Mouse (Mus musculus): Measurements from ENCODE around the gene Rhof. TPM values are rescaled to one million over a fixed set of nuclear protein-coding genes. Genes with fewer than 3 reads are reported as not detected.
A peak's percentile ranks its signal among the peaks of the same experiment; 100 is the strongest.

Rhof gene
- total RNA-seq, 4 experiments from 2014 or later: 47.7 to 50.4 (median 48.3) TPM

DNA sequence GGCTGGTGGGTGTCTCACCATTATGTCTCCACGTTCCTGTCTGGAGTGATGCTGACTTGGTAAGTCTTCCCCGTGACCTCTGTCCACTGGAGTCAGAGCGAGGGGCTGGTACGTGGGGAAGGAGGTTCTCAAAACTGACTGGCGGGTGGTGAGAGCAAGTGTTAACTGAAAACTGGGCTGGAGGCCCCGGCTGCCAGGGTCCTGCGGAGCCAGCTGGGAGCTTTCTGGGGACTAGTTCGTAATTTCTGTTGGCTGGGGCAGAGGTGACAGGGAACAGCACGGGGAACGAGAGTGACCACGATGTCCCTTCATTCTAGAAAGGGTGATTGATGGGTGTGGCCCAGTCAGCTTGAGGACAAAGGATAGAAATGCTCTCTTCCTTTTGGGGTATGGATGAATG is 18.4 kb downstream of the Rhof start:
- no peak for DNase-seq (ENCODE audit: low spot score in 2 of 2)

- DNase-seq (ENCODE audit: low spot score in 2 of 2): no peak
Observed at GRCm38 (mm10) chr5:123110296-123110721, 22.2 kb downstream of the Rhof start.

DNA sequence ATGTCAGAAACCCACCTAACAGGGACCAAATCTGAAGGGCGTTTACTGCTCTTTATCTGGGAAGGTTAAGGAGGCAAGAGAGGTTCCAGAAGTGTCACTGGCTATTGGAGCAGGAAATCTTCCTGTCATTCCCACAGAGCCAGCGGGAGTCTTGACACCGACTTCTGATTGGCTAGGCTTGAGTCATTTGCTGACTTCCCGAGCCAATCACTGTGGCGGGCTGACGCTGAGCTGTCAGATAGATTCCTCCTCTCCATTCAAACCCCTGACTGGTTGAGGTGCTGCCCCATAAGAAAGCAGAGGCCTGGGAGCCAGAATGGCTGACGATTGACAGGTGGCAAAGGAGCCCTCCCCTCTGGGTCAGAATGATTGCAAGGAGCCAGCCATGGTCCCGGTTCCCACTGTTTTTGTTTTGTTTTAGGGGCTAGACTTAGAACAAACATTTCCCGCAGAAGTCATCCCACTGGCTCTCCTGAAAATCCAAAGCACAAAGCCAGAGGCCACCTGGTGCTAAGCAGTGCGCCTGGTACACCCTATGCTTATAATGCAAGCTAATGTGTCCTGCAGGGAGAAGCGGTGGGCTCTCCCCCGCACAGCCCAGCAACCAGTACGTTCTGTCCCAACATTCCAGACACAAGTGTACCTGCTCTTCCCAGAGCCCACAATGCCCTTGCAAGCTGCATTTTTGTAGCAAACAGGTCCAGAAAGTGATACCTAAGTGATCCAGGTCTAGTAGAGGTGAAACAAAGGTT is 22.9 kb downstream of the Rhof start:
- no peak for DNase-seq (ENCODE audit: low spot score in 2 of 2)

DNA sequence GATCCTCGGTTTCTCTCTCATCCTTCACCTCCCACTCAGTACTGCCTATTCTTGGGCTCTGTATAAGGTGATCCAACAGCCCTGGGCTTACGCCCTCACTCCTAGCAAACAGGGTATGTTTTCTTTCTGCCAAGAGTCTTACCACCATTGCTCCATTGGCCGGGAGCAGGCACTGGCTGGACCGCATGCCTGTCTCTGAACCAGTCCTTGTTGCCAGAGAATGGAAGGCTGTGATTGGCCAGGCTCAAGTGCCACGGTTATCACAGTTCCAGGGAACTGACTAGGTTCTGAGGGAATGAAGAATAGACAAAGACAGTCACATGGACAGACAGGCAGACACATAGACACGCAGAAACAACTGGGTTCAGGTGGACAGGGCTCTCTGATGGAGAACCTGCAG is 27.7 kb downstream of the Rhof start:
- no peak for DNase-seq (ENCODE audit: low spot score in 2 of 2)

GRCm38 (mm10) chr5:123103556-123103955 is 28.9 kb downstream of the Rhof start:
- DNase-seq (ENCODE audit: low spot score in 2 of 2): no peak

- DNase-seq (ENCODE audit: low spot score in 2 of 2): no peak
Observed at GRCm38 (mm10) chr5:123102376-123102775, 30.1 kb downstream of the Rhof start.

DNA sequence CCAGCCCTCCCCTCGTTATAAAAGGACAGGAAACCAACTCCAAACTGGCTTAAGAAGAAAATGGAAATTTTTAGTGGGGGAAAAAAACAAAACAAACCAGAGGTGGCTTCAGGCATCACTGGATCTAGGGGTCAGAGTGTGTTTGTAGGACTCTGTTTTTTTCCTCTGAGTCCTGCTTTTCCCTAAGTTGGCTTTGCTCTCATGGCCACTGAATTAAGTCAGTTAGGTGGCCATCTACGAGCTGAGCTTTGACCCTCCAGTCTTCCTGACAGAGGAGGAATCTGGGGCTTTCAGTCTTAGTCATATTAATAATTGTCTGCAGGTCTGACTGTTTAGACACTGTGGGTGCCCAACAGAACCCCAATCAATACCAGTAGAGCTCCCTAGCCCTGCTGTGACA is 34.0 kb downstream of the Rhof start:
- DNase-seq (ENCODE audit: low spot score in 2 of 2): no peak

- no peak for DNase-seq (ENCODE audit: low spot score in 2 of 2)
Observed at GRCm38 (mm10) chr5:123096299-123096698, 36.2 kb downstream of the Rhof start.

DNA sequence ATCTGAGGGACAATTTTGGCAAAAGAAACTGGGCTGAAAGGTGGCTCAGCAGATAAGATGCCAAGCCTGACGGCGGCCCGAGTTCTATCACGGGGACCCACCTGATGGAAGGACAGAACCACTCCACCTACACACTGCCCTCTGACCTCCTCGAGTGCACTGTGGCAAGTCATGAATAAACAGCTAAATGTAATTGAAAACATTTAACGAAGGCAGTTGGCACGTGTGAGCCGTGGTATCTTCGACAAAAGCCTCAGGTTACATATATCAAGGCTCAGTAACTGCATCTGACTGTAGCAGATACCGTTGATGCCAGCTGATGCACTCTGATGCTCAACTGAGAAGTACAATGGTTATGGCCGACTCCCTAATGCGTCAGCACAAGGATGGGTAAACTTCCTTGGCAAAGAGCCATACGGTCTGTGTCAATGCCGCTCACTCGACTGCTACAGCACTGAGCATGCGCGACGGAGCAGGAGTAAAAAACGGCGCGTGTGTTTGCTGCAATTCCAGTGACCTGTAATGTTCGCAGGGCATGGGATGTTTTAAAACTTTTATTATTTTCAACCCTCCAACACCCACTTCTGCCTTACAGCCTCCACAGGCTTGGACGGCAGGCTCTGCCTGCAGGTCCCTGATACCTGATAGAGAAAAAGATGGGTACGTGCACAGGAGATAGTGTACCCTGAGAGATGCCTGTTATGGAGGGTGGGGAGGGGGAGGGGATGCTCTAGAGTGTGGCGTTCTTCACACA is 38.1 kb downstream of the Rhof start:
- DNase-seq (ENCODE audit: low spot score in 2 of 2): no peak

- DNase-seq (ENCODE audit: low spot score in 2 of 2): no peak
Observed at GRCm38 (mm10) chr5:123093077-123093633, 39.3 kb downstream of the Rhof start.

GRCm38 (mm10) chr5:123090560-123091306 is 41.8 kb downstream of the Rhof start:
- no peak for DNase-seq (ENCODE audit: low spot score in 2 of 2)

- no peak for DNase-seq (ENCODE audit: low spot score in 2 of 2)
Observed at GRCm38 (mm10) chr5:123088784-123089183, 43.7 kb downstream of the Rhof start.

DNA sequence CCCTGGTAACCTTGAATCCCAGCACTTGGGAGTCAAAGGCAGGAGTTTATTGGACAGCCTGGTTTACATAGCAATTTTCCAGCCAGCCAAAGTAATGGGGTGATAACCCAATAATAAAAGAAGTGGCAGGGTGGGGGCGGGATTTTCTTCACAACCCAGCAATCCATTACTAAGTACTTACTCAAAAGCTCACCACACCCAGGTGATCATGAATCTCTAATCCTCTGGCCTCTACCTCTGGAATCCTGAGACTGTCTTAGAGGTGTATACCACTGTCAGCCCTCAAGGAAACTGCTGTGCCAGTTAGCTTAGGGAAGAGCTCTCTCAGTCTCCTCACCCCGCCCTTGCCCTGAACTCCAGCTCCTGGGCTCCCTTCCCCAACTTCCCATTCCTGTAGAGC is 46.0 kb downstream of the Rhof start:
- DNase-seq (ENCODE audit: low spot score in 2 of 2): no peak

DNA sequence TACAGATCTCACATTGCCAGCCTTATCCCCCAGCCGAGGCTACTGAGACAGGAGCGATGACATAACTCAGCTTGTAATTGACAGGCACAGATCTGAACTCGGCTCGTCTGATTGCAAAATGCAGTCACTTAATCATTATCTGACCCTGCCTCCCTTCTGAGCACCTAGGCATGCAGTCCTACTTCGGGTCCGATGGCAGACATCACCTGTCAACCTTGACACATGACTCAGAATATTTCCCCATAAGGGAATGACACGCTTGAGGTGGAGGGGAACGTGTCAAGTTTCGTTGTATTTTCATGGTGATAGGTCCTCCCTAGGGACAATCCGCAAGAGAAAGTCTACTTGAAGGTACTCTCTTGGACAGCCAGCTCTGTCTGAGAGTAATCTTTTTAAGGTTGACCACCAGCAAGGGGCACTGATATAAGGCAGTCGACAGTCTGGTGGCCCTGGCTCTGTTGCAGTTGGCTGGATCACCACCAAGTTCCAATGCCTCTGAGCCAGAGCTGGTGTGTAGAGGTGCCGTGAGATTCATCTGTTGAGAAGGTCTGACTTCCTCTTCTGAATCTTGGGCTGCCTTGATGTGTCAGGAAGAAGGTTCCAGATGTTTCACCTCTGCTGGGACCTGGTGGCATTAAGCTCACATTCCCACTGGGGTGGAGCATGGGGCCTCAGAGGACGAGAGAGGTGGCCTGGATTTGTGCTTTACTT is 49.0 kb downstream of the Rhof start:
- no peak for DNase-seq (ENCODE audit: low spot score in 2 of 2)

DNA sequence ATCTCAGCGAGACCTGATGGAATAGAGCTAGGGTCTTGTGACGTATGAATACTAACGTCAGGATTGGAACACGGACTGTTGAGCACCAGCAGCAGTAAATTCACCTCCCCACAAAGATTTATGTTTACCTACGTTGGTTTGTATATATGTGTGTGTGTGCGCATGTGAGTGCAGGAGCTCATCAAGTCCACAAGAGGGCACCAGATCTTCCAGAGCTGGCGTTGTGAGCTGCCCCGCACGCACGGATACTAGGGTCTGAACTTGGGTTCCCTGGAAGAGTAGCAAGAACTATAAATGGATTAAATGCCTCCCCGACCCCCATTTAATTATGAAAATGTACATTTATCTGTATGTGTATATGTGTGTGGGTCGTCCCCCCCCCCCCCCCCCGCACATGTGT is 52.0 kb downstream of the Rhof start:
- DNase-seq (ENCODE audit: low spot score in 2 of 2): no peak

GRCm38 (mm10) chr5:123080041-123080440 is 52.5 kb downstream of the Rhof start:
- no peak for DNase-seq (ENCODE audit: low spot score in 2 of 2)

DNA sequence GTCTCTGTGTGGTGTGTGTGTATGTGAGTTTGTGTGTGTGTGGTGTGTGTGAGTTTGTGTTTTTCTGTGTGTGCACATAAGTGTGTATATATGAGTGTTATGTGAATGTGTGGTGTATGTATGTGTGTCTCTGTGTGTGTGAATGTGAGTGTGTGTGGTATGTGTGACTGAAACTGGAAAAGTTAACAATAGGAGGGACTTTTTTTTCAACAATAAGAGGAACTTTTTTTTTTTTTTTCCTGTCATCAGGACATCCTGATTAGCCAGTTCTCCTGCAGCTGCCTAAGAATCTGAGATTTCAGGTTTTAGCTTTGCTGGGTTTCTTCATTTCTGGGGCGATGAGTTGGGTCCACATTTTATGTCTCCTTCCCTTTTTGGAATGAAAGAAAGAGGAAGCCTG is 52.9 kb downstream of the Rhof start:
- DNase-seq (ENCODE audit: low spot score in 2 of 2): no peak

DNA sequence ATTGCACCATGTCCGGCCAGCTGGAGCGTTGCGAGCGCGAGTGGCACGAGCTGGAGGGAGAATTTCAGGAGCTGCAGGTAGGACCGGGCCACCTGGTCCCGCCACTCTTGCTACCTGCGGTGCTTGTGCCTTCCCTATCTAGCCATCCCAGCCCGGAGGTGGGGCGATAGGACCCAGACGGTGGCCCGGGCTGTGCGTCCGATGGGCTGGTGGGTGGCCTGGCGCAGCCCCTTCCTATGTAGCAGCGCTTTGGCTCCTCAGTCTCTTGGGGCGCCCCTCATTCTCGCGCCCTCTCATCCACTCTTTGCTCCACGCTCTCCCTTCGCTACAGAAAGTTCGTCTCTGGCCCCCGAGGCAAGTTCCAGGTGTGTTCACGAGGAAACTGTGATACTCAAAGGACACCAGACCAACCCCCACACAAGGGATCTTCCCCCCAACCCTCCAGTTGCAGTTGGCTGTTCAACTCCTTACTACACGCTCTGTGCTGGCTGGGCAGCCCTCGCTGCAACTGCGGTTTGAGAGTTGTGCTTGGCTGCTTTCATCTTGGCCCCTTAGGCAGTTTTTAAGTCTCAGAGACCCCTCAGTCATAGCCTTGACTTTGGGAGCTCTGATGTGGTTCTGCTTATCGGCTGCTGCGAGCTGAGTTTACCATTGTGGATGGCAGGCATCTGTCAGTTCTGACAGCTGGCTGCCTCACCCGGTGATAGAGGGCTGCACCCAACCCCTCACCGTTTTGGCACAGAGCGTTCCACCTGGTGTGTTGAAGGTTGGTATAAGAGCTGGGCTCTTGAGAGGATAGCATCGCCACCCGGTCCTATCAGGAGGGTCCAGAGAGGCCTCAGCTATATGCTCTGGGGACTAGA is 55.8 kb downstream of the Rhof start:
- DNase-seq (ENCODE audit: low spot score in 2 of 2): peak in 1 of 2 experiments; percentile 15

GRCm38 (mm10) chr5:123075576-123076418 is 56.7 kb downstream of the Rhof start:
- peak; percentile 73 to 90 for DNase-seq (ENCODE audit: low spot score in 2 of 2)
